Mouse (Mus musculus) lung, embryonic 16.5 days (tissue): ENCODE results near the gene Rbms2. TPM values are rescaled to one million over a fixed set of nuclear protein-coding genes. Genes with fewer than 3 reads are reported as not detected.

Source experiments
- ATAC-seq: fragments of 200-750 bp; cut with Nextera tagmentation; 2 replicates; pipeline ENCODE4 v1.8.0; 2017; ENCODE audit warnings: low read depth, mild to moderate bottlenecking, moderate library complexity
- H3K27ac ChIP-seq: fragments of 300-500 bp; sonication (generic); 2 replicates; pipeline ENCODE4 v1.5.1; 2014; ENCODE audit warnings: mild to moderate bottlenecking, control low read depth, low read length
- H3K27me3 ChIP-seq: fragments of 300-500 bp; sonication (generic); 2 replicates; pipeline ENCODE4 v1.6.1; 2014; ENCODE audit warnings: low read depth, low read length, mixed read lengths; ENCODE audit not compliant: control insufficient read depth, insufficient read depth
- H3K36me3 ChIP-seq: fragments of 300-500 bp; sonication (generic); 2 replicates; pipeline ENCODE4 v1.6.1; 2014; ENCODE audit warnings: low read length; ENCODE audit not compliant: control insufficient read depth, insufficient read depth
- H3K4me1 ChIP-seq: fragments of 300-500 bp; sonication (generic); replicated peaks from 2 replicates; pipeline ENCODE4 v1.6.1; 2014; ENCODE audit warnings: low read length, mixed read lengths; ENCODE audit not compliant: control insufficient read depth, insufficient read depth
- H3K4me2 ChIP-seq: fragments of 300-500 bp; sonication (generic); 2 replicates; pipeline ENCODE4 v1.6.1; 2014; ENCODE audit warnings: low read depth, low read length, control low read depth
- H3K4me3 ChIP-seq: fragments of 300-500 bp; sonication (generic); 2 replicates; pipeline ENCODE4 v1.5.1; 2014; ENCODE audit warnings: mild to moderate bottlenecking, low read length, control low read depth
- H3K9ac ChIP-seq: fragments of 300-500 bp; sonication (generic); 2 replicates; pipeline ENCODE4 v1.6.1; 2014; ENCODE audit warnings: low read length, control low read depth
- H3K9me3 ChIP-seq: fragments of 300-500 bp; sonication (generic); 2 replicates; pipeline ENCODE4 v1.6.1; 2016; ENCODE audit warnings: low read length; ENCODE audit not compliant: control insufficient read depth
- WGBS: fragments of 180-500 bp; shearing (Covaris S2); extraction: QIAGEN DNeasy Blood & Tissue Kit; methylation state at CpG from one replicate; pipeline ENCODE4 v1.1.7; 2014; 5-methylcytosine and 5-hydroxymethylcytosine counted together
- polyA plus RNA-seq: library from polyadenylated mRNA; unstranded; fragments of >200 nt; fragmentation: Nextera tagmentation; extraction: Ambion mirVana; gene quantifications from 2 replicates; pipeline ENCODE4 v1.2.1, GENCODE M21; 2015

Gene Rbms2
- polyA plus RNA-seq, 1 experiment from 2014 or later: 40.7 TPM

DNA sequence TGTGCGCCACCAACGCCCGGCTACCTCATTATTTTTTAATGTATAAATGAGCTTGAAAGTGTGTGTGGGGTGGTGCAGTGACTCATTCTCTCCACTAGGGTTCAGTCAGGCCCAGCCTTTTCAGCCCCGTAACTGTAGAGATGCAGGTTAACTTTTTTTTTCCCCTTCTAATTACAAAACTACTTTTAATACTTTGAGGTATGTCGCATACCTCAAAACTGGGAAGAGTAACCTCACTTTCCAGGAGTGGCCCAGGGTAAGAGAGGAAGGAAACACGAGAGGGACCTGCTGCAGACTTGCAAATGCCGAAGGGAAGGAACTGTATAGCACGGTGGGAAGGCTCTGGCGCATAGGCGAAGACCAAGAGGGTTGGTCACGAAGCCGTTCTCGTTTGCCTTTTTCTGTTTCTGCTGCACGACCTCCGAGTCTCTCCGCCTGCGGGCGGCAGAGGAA lies 32.8 kb upstream of the Rbms2 start:
- Histone ChIP-seq H3K9me3 (no peaks in the 10 kb centered on the region), H3K4me1 (peaks cover 8% of the 10 kb centered on the region), H3K27ac (peak overlapping the region; percentile 6; the same call in 1 of the 2 replicates), H3K27me3 (peaks cover 6% of the 10 kb centered on the region; the same call in 1 of the 2 replicates), H3K36me3 (peaks cover 2% of the 10 kb centered on the region; the same call in 1 of the 2 replicates), H3K4me2 (peak overlapping the region; percentile 61), H3K9ac (peak overlapping the region; percentile 40), H3K4me3 (peak overlapping the region; percentile 37)
- peak; percentile 61 for ATAC-seq
- under 1% methylated on average over 18 of the region's 18 CpGs for WGBS

DNA sequence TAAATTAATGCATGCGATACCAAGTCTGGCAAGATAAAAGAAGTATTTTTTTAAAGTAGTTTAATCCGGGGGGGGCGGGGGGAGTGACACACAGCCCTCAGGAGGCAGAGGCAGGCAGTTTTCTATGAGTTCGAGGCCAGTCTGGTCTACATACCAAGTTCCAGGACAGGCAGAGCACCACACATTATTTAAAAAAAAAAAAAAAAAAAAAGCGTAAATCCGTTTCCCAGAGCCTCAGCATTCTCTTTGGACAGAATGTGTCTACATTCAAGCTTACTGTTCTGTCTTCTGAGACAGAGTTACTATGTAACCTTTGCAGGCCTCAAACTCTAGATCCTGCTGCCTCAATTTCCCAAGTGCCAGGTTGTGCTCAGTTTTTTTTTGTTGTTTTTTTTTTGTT lies 32.1 kb upstream of the Rbms2 start:
- Histone ChIP-seq H3K27ac (peak overlapping the region; percentile 30; the same call in 1 of the 2 replicates), H3K36me3 (peaks cover 2% of the 10 kb centered on the region; the same call in 1 of the 2 replicates), H3K9ac (peak overlapping the region; percentile 78), H3K9me3 (no peaks in the 10 kb centered on the region), H3K4me1 (peaks cover 8% of the 10 kb centered on the region), H3K4me3 (peak overlapping the region; percentile 86), H3K27me3 (peaks cover 6% of the 10 kb centered on the region; the same call in 1 of the 2 replicates), H3K4me2 (peak overlapping the region; percentile 97)
- ATAC-seq: no peak
- WGBS: 44% methylated on average over 6 of the region's 6 CpGs

DNA sequence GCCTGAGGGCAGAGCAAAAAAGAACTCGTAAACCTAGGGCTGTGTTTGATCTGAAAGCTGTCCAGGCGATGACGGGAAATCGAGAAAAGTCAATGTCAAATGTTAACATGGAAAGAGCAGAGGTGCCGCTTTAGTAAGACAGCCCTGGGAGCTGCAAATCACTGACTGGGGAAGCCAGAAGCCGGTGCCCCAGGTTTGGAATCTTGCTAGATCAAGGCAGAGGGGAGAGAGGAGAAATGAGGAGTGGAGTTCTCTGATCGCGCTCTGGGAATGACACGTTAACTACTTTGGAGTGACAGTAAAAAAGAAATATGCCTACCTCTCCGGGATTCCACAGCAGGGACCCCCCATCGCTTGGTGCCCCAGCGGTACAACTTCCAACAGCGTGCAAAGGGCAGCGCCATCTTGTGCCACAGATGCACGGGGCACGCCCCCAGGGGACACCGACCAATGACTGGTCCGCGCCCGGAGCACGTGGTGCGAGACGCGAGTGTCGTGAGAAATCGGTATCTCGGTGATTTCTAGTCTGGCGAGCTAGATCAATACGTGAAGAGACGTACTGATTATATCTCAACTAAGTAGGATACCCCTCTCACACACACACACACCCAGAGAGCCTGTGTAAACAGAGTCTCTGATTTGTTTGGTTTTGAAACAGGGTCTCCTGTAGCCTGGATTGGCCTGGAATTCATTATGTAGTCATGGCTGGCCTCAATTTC lies 31.5 kb upstream of the Rbms2 start, which contains the start of gene Spryd4:
Gene Spryd4, minus strand, starts transcription at position 418 of the 719 bp plus-strand sequence.
- Histone ChIP-seq H3K9me3 (no peaks in the 10 kb centered on the region), H3K27ac (peak within 1 kb of the TSS; percentile 46), H3K27me3 (peaks cover 6% of the 10 kb centered on the region; the same call in 1 of the 2 replicates), H3K9ac (peak within 1 kb of the TSS; percentile 78), H3K36me3 (peaks cover 2% of the 10 kb centered on the region; the same call in 1 of the 2 replicates), H3K4me2 (peak within 1 kb of the TSS; percentile 97), H3K4me3 (peak within 1 kb of the TSS; percentile 86), H3K4me1 (peaks cover 8% of the 10 kb centered on the region)
- WGBS: under 1% methylated on average over 30 of the region's 30 CpGs
- ATAC-seq: peak; percentile 96

DNA sequence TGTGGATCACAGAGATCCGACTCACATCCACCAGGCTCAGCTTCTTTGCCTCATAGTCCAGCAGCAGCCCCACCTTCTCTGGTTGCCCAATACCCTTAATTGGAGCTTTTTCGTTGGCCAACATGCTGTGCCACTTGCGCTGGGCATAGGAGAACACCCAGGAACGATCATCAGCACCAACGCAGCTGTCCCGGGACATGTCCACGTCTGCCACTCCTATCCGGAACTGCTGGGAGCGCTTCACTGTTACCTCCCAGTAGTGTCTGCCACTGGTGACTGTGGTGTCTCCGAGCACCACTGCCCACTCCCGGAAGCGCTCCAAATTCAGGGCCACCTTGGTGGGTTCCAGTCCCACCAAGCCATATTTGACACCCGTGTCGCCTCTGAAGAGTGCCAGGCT lies 30.9 kb upstream of the Rbms2 start:
- Histone ChIP-seq H3K36me3 (peaks cover 2% of the 10 kb centered on the region; the same call in 1 of the 2 replicates), H3K27ac (no peak overlapping the region; the same call in 1 of the 2 replicates), H3K4me1 (peaks cover 8% of the 10 kb centered on the region), H3K27me3 (peaks cover 6% of the 10 kb centered on the region; the same call in 1 of the 2 replicates), H3K4me3 (peak overlapping the region; percentile 86), H3K9me3 (no peaks in the 10 kb centered on the region), H3K9ac (peak overlapping the region; percentile 78), H3K4me2 (peak overlapping the region; percentile 97)
- ATAC-seq: 0 out of 2 replicates have a peak, but pooled peaks have one; percentile 8
- 11% methylated on average over 14 of the region's 14 CpGs for WGBS

DNA sequence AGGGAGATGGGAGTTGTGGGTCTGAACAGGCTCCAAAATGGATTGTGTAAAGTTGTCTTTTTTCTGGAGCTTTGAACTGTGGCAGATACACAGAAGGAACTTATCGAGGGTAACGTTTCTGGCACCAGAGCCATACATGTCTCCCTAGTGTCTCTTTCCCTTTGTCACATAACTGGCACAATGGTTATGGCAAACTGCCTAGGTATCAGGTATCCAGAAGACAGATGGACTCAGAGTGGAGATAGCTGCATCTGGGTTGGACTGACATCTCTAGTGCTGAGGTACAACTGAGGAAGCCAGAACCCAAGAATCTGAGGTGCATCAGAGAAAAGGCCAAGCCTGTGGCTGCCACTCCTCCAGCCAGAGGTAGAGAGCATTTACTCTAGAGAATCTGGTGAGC lies 30.0 kb upstream of the Rbms2 start:
- Histone ChIP-seq H3K9me3 (no peaks in the 10 kb centered on the region), H3K4me1 (peaks cover 8% of the 10 kb centered on the region), H3K27me3 (peaks cover 6% of the 10 kb centered on the region; the same call in 1 of the 2 replicates), H3K36me3 (peaks cover 2% of the 10 kb centered on the region; the same call in 1 of the 2 replicates), H3K4me2 (no peak overlapping the region), H3K4me3 (no peak overlapping the region), H3K27ac (no peak overlapping the region), H3K9ac (no peak overlapping the region; the same call in 1 of the 2 replicates)
- no peak for ATAC-seq
- WGBS: 74% methylated on average over 2 of the region's 2 CpGs

DNA sequence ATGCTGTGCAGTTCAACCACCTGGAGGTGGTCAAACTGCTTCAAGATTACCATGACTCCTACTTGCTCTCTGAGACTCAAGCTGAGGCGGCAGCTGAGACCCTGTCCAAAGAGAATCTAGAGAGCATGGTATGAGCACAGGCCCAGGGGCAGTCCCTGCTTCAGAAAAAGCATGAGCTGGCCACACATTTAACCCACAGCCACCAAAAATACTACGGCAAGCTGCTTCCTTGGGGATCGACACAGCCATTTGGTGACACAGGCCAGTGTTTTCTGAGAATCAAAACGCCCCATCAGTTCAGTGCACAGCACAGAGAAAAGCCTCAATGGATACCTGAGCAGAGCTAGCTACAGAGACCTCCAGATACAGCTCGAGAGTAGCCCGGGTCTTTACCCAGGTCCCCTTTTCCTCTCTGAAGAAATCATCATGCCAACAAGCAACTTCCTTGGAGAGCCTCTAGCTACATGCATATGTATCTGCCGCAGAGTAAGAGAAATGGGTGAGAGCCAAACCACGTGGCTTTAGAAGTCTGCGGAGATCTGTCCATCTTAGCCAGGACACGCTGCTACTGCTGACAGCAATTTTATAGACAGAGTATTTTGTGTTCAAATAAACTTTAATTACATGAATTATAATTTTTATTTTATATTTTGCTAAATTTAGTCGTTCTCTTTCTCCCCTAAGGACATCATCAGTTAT lies 29.4 kb upstream of the Rbms2 start:
- H3K27me3 ChIP-seq: peaks cover 6% of the 10 kb centered on the region; the same call in 1 of the 2 replicates
- WGBS: 86% methylated on average over 11 of the region's 11 CpGs
- no peak overlapping the region for H3K27ac ChIP-seq
- no peak for ATAC-seq
- no peak overlapping the region for H3K4me2 ChIP-seq
- H3K4me3 ChIP-seq: no peak overlapping the region
- H3K9me3 ChIP-seq: no peaks in the 10 kb centered on the region
- peaks cover 2% of the 10 kb centered on the region; the same call in 1 of the 2 replicates for H3K36me3 ChIP-seq
- no peak overlapping the region; the same call in 1 of the 2 replicates for H3K9ac ChIP-seq
- H3K4me1 ChIP-seq: peaks cover 8% of the 10 kb centered on the region

DNA sequence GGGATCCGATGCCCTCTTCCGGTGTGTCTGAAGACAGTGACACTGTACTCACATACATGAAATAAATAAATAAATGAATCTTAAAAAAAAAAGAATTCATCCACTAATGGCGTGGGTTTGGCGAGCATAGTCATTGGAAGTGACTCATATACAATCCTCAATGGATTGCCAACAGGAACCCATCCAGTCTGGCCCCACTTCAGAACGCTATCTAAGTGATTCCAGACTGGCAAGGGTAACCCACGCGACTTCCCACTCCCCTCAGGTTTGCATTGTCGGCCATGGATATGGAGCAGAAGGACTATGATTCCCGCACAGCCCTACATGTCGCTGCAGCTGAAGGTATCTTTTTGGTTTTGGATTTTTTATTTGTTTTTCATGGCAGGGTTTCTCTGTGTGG lies 28.2 kb upstream of the Rbms2 start:
- peaks cover 2% of the 10 kb centered on the region; the same call in 1 of the 2 replicates for H3K36me3 ChIP-seq
- no peak overlapping the region for H3K9ac ChIP-seq
- H3K9me3 ChIP-seq: no peaks in the 10 kb centered on the region
- no peaks in the 10 kb centered on the region for H3K27me3 ChIP-seq
- peaks cover 12% of the 10 kb centered on the region for H3K4me1 ChIP-seq
- no peak overlapping the region for H3K4me3 ChIP-seq
- H3K4me2 ChIP-seq: no peak overlapping the region
- no peak overlapping the region for H3K27ac ChIP-seq
- WGBS: 87% methylated on average over 10 of the region's 10 CpGs
- no peak for ATAC-seq

DNA sequence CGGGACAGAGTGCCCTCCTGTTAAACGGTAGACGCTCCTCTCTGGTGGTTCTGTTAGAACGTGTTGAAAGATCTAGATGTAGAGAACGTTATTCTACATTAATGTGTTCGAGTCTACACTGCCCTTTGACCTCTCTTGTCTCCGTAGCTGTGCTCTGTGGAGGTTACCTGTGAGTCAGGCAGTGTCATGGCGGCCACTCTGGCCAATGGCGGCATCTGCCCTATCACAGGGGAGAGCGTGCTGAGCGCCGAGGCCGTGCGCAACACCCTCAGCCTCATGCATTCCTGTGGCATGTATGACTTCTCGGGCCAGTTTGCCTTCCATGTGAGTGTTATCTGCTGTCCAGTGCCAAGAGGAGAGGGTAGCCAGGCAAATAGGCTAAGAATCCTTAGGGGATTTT lies 24.8 kb upstream of the Rbms2 start:
- Histone ChIP-seq H3K9me3 (no peaks in the 10 kb centered on the region), H3K4me3 (no peak overlapping the region), H3K36me3 (peaks cover 2% of the 10 kb centered on the region; the same call in 1 of the 2 replicates), H3K4me1 (peaks cover 4% of the 10 kb centered on the region; the same call in 1 of the 2 replicates), H3K4me2 (no peak overlapping the region), H3K27ac (no peak overlapping the region), H3K27me3 (no peaks in the 10 kb centered on the region), H3K9ac (no peak overlapping the region)
- WGBS: 65% methylated on average over 15 of the region's 15 CpGs
- no peak for ATAC-seq

DNA sequence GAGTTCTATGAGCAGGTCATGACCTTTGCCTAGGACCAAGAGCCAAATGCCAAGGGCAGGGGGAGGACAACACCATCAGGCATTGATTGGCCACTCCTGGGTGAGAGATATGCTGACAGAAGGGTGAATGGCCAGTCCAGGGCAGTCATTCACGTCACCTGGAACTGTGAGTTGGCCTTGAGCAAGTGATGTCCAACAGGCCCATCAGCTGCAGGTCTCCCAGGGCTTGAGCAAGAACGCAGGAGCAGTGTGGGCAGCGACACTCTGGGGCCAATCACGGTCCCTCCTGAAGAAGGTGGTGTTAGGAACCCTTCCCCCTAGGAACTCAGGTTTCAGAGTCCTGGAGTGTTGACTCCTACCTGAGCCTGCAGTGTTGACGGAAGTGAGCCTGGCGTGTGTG lies 21.8 kb upstream of the Rbms2 start:
- Histone ChIP-seq H3K27ac (no peak overlapping the region), H3K9me3 (no peaks in the 10 kb centered on the region), H3K36me3 (no peaks in the 10 kb centered on the region), H3K4me1 (peaks cover 4% of the 10 kb centered on the region; the same call in 1 of the 2 replicates), H3K4me2 (no peak overlapping the region), H3K27me3 (no peaks in the 10 kb centered on the region), H3K9ac (no peak overlapping the region), H3K4me3 (no peak overlapping the region)
- no peak for ATAC-seq
- WGBS: 64% methylated on average over 6 of the region's 6 CpGs
